Mouse (Mus musculus) forebrain, embryonic 12.5 days (tissue): ENCODE data around the gene Arfgef2. TPM values are rescaled to one million over a fixed set of nuclear protein-coding genes. Genes with fewer than 3 reads are reported as not detected.

Experiments
- ATAC-seq: fragments of 200-750 bp; cut with Nextera tagmentation; 2 replicates; pipeline ENCODE4 v1.8.0; 2017; ENCODE audit warnings: moderate TSS enrichment; ENCODE audit not compliant: low FRiP score
- H3K27ac ChIP-seq: fragments of 300-500 bp; sonication (generic); 2 replicates; pipeline ENCODE4 v1.5.1; 2016; ENCODE audit warnings: mild to moderate bottlenecking
- H3K27me3 ChIP-seq: fragments of 300-500 bp; sonication (generic); 2 replicates; pipeline ENCODE4 v1.6.1; 2016; ENCODE audit warnings: mild to moderate bottlenecking
- H3K36me3 ChIP-seq: fragments of 300-500 bp; sonication (generic); replicated peaks from 2 replicates; pipeline ENCODE4 v1.6.1; 2016; ENCODE audit warnings: mild to moderate bottlenecking
- H3K4me1 ChIP-seq: fragments of 300-500 bp; sonication (generic); 2 replicates; pipeline ENCODE4 v1.6.1; 2016
- H3K4me2 ChIP-seq: fragments of 300-500 bp; sonication (generic); 2 replicates; pipeline ENCODE4 v1.6.1; 2016; ENCODE audit warnings: mild to moderate bottlenecking, moderate library complexity
- H3K4me3 ChIP-seq: fragments of 300-500 bp; sonication (generic); replicated peaks from 2 replicates; pipeline ENCODE4 v1.5.1; 2016; ENCODE audit warnings: mild to moderate bottlenecking
- H3K9ac ChIP-seq: fragments of 300-500 bp; sonication (generic); 2 replicates; pipeline ENCODE4 v1.6.1; 2016; ENCODE audit warnings: mild to moderate bottlenecking
- H3K9me3 ChIP-seq: fragments of 300-500 bp; sonication (generic); 2 replicates; pipeline ENCODE4 v1.6.1; 2016
- WGBS: fragments of 180-500 bp; shearing (Covaris S2); methylation state at CpG from one replicate; pipeline ENCODE4 v1.1.7; 2016; 5-methylcytosine and 5-hydroxymethylcytosine counted together
- polyA plus RNA-seq: library from polyadenylated mRNA; unstranded; fragments of >200 nt; fragmentation: Nextera tagmentation; extraction: Ambion mirVana; gene quantifications from 2 replicates; pipeline ENCODE4 v1.2.1, GENCODE M21; 2016

The Arfgef2 gene
- polyA plus RNA-seq, 1 experiment from 2014 or later: 5.8 TPM

GRCm38 (mm10) chr2:166899746-166900145 is 94.4 kb downstream of the Arfgef2 start:
- no peak for ATAC-seq

DNA sequence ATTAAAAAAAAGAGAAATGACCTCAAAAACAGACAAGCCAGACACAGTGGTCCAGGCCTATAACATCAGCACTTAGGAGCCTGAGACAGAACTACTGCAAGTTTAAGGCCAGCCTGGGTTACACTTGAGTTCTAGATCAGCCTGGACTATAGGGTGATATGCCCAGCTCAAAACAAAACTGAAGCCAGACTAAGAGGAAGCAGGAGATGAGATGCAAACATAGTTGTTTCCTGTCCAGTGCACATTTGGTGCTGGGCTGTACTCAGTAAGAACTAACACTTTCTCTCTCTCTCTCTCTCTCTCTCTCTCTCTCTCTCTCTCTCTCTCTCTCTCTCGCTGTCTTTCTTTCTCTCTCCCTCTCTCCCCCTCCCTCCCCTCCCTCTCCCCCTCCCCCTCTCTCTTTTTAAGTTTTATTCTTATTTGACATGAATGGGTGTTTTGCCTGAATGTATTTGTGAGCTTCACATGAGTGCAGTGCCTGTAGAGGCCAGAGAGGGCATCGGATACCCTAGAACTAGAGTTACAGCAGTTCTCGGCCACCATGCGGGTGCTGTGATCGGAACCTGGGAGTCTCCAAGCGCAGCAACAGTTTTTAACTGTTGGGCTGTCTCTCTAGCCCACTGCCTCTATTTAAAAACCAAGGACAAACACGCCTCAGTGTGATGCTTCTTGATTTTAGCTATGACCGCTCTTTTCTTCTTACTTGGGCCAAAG is 95.6 kb downstream of the Arfgef2 start:
- Histone ChIP-seq H3K4me3 (no peak overlapping the region), H3K4me1 (peaks cover 3% of the 10 kb centered on the region; the same call in 1 of the 2 replicates), H3K36me3 (no peaks in the 10 kb centered on the region), H3K27ac (no peak overlapping the region), H3K4me2 (no peak overlapping the region), H3K27me3 (no peaks in the 10 kb centered on the region), H3K9me3 (no peaks in the 10 kb centered on the region), H3K9ac (no peak overlapping the region)
- ATAC-seq: no peak
- WGBS: 86% methylated on average over 8 of the region's 8 CpGs

More at GRCm38 (mm10) chr2:166899746-166900145, 94.4 kb downstream of the Arfgef2 start:
- H3K4me3 ChIP-seq: no peak overlapping the region
- no peaks in the 10 kb centered on the region for H3K4me1 ChIP-seq
- H3K4me2 ChIP-seq: no peak overlapping the region
- no peak overlapping the region for H3K9ac ChIP-seq
- no peaks in the 10 kb centered on the region for H3K9me3 ChIP-seq
- H3K36me3 ChIP-seq: peaks cover 2% of the 10 kb centered on the region
- WGBS: 75% methylated on average over 3 of the region's 3 CpGs
- H3K27ac ChIP-seq: no peak overlapping the region
- no peaks in the 10 kb centered on the region for H3K27me3 ChIP-seq

DNA sequence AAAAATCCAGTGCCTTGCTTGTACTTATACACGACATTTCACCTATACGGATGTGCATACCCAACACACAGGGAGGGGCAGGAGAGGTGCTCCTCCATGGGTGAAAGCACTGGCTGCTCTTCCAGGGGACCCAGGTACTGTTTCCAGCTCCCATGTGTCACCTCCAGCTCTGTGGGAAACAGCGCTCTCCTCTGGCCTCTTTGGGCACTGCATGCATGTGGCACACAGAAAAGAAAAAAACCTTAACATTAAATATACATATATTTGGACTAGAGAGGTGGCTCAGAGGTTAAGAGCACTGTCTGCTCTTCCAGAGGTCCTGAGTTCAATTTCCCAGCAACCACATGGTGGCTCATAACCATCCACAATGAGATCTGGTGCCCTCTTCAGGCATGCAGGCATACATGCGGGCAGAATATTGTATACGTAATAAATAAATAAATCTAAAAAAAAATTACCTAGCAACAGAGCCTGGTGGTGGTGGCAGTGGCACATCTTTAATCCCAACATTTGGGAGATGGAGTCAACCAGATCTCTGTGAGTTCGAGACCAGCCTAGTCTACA is 98.4 kb downstream of the Arfgef2 start:
- H3K27ac ChIP-seq: no peak overlapping the region
- no peaks in the 10 kb centered on the region for H3K27me3 ChIP-seq
- ATAC-seq: no peak
- no peaks in the 10 kb centered on the region for H3K36me3 ChIP-seq
- H3K9me3 ChIP-seq: no peaks in the 10 kb centered on the region
- no peak overlapping the region for H3K9ac ChIP-seq
- peaks cover 15% of the 10 kb centered on the region for H3K4me1 ChIP-seq
- no peak overlapping the region for H3K4me2 ChIP-seq
- 93% methylated on average over 6 of the region's 6 CpGs for WGBS
- no peak overlapping the region for H3K4me3 ChIP-seq

- H3K4me2 ChIP-seq: peak within 1 kb of the TSS; percentile 96
- H3K27me3 ChIP-seq: no peaks in the 10 kb centered on the region
- ATAC-seq: peak; percentile 97
- peaks cover 15% of the 10 kb centered on the region for H3K4me1 ChIP-seq
- peaks cover 9% of the 10 kb centered on the region for H3K36me3 ChIP-seq
- peak within 1 kb of the TSS; percentile 86 for H3K4me3 ChIP-seq
- WGBS: under 1% methylated on average over 80 of the region's 80 CpGs
- H3K9ac ChIP-seq: peak within 1 kb of the TSS; percentile 84
- H3K9me3 ChIP-seq: no peaks in the 10 kb centered on the region
- peak within 1 kb of the TSS; percentile 99 for H3K27ac ChIP-seq
Measured at GRCm38 (mm10) chr2:166905711-166906522, 100.5 kb downstream of the Arfgef2 start, which contains the start of gene Cse1l. Cse1l (plus strand) TSS chr2:166906040.

DNA sequence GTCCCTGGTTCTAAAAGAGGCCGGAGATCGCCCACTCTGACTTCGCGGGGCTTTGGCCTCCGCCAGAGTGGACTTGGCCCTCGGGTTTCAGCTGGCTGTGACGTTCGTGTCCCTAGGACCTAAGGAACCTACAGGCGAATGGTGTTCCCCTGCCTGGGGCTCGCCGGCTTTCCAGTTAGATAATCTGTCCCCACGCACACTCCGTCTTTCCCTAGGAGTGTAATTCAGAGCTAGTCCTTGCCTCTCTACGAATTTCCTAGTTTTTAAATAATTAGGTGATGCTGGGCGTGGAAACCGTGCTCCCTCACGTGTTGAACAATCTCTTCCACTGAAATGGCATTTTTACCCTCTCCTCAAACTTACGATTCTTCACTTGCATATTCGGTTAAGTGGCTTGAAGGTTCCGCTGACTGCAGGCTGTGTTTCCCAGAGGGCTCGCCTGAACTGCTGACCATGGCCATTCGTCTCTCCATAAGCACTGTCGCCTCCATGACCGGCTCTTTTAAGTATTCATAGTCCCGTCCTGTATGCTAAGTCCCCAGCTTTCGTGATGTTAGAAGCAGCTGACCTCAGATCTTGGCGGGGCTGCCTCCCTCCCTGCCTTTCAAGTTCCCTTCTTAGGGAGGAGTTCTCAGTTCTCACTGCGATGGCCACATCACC is 101.3 kb downstream of the Arfgef2 start:
- peak overlapping the region; percentile 99 for H3K27ac ChIP-seq
- WGBS: 1% methylated on average over 28 of the region's 28 CpGs

DNA sequence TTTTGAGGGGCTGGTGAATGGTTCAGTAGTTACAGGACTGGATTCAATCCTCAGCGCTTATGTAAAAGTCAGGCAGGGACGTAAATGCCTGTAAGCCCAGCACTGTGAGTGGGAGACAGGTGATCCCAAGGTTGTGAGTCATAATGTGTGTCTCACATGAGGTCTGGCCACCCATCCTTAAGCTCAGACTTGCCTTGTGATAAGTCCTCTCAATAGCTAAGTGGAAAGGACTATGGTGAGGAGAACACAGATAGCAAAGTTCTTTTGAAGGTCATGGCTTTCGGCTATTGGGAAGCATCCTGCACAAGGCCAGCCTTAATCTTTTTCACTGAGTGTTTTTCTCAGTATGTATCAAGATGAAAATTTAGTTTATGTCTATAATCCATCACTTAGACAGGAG is 104.3 kb downstream of the Arfgef2 start:
- Histone ChIP-seq H3K9ac (no peak overlapping the region), H3K4me3 (no peak overlapping the region), H3K27me3 (no peaks in the 10 kb centered on the region), H3K36me3 (peaks cover 9% of the 10 kb centered on the region), H3K27ac (no peak overlapping the region), H3K9me3 (no peaks in the 10 kb centered on the region), H3K4me1 (peaks cover 15% of the 10 kb centered on the region), H3K4me2 (no peak overlapping the region)
- WGBS: 97% methylated on average over 3 of the region's 3 CpGs
- no peak for ATAC-seq

More for the DNA sequence above, 101.3 kb downstream of the Arfgef2 start:
- Histone ChIP-seq H3K27me3 (no peaks in the 10 kb centered on the region), H3K9me3 (no peaks in the 10 kb centered on the region), H3K36me3 (peaks cover 9% of the 10 kb centered on the region), H3K4me2 (peak overlapping the region; percentile 96), H3K9ac (peak overlapping the region; percentile 84), H3K4me3 (peak overlapping the region; percentile 86), H3K4me1 (peaks cover 15% of the 10 kb centered on the region)
- ATAC-seq: no peak; the same call in 1 of the 2 replicates

DNA sequence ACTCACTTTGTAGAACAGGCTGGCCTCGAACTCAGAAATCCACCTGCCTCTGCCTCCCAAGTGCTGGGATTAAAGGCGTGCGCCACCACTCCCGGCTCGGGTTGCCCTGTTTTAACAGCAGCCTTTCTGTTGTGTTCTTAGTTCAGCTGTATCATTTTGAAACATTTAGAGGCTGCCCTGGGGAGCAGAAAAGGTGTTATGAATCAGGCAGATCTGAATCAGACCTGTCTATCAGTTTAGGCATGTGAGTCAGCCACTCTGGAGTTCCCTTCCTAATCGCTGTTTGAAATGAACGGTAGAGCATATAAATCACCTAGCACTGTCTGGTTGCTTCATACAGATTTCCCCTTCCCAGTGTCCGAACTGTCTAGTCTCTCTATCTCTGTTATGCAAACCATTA is 105.1 kb downstream of the Arfgef2 start:
- H3K4me2 ChIP-seq: no peak overlapping the region
- no peaks in the 10 kb centered on the region for H3K27me3 ChIP-seq
- no peak overlapping the region for H3K9ac ChIP-seq
- H3K27ac ChIP-seq: no peak overlapping the region
- no peak for ATAC-seq
- H3K4me3 ChIP-seq: no peak overlapping the region
- peaks cover 12% of the 10 kb centered on the region for H3K36me3 ChIP-seq
- H3K9me3 ChIP-seq: no peaks in the 10 kb centered on the region
- WGBS: 91% methylated on average over 8 of the region's 8 CpGs
- peaks cover 12% of the 10 kb centered on the region for H3K4me1 ChIP-seq

- 86% methylated on average over 2 of the region's 2 CpGs for WGBS
- Histone ChIP-seq H3K27ac (no peak overlapping the region), H3K4me2 (no peak overlapping the region), H3K27me3 (no peaks in the 10 kb centered on the region), H3K9me3 (no peaks in the 10 kb centered on the region), H3K36me3 (peaks cover 80% of the 10 kb centered on the region), H3K9ac (no peak overlapping the region), H3K4me3 (no peak overlapping the region), H3K4me1 (no peaks in the 10 kb centered on the region)
- no peak for ATAC-seq
Measured at GRCm38 (mm10) chr2:166923971-166924370, 118.6 kb downstream of the Arfgef2 start.

DNA sequence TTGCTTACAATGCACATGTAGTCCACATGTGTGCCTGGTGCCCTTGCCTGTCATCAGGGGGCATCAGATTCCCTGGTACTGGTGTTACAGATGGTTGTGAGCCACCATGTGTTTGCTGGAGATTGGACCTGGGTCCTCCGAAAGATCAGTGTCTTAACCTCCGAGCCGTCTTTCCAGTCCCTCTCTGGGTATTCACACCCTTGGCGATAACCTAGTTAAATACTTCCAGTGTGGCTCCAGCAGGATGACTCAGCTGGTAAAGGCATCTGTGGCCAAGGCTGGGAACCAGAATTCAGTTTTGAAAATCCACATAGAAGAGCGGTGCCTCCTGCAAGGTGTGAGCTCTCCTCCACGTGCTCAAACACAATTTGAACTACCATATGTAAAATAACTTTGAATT is 128.6 kb downstream of the Arfgef2 start:
- no peak overlapping the region for H3K4me3 ChIP-seq
- ATAC-seq: no peak
- H3K9ac ChIP-seq: no peak overlapping the region
- no peak overlapping the region for H3K4me2 ChIP-seq
- no peak overlapping the region for H3K27ac ChIP-seq
- H3K4me1 ChIP-seq: no peaks in the 10 kb centered on the region
- H3K27me3 ChIP-seq: no peaks in the 10 kb centered on the region
- H3K9me3 ChIP-seq: no peaks in the 10 kb centered on the region
- H3K36me3 ChIP-seq: peaks cover 89% of the 10 kb centered on the region
- WGBS: 94% methylated on average over 6 of the region's 6 CpGs

- Histone ChIP-seq H3K9me3 (no peaks in the 10 kb centered on the region), H3K4me1 (no peaks in the 10 kb centered on the region), H3K4me2 (no peak overlapping the region), H3K27ac (no peak overlapping the region), H3K27me3 (no peaks in the 10 kb centered on the region), H3K36me3 (peaks cover 89% of the 10 kb centered on the region), H3K9ac (no peak overlapping the region), H3K4me3 (no peak overlapping the region)
- WGBS: 66% methylated on average over 5 of the region's 5 CpGs
- no peak for ATAC-seq
Measured at GRCm38 (mm10) chr2:166934416-166934815, 129.0 kb downstream of the Arfgef2 start.

- Histone ChIP-seq H3K4me1 (no peaks in the 10 kb centered on the region), H3K9ac (no peak overlapping the region), H3K27me3 (no peaks in the 10 kb centered on the region), H3K36me3 (peaks cover 87% of the 10 kb centered on the region), H3K4me3 (no peak overlapping the region), H3K4me2 (no peak overlapping the region), H3K27ac (no peak overlapping the region), H3K9me3 (no peaks in the 10 kb centered on the region)
- ATAC-seq: no peak
- 89% methylated on average over 7 of the region's 7 CpGs for WGBS
Measured at GRCm38 (mm10) chr2:166935582-166935981, 130.2 kb downstream of the Arfgef2 start.

DNA sequence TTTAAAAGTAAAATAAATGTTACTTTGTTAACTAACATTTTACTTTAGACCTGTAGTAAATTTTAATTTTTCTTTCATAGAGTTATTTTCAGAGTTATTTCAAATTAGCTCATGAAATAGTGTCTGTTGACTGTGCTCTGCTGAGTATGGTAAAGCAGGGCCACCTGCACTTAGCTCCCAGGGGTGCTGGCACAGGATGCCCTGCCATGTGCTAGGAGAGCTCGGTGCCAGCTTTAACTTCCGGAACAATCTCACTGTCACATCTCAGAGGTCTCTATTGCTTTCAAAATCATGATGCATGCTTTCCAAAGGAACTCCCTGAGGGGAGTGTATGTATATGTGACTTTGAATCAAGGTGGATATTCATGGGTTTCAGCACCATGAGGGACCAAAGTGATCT is 130.8 kb downstream of the Arfgef2 start:
- Histone ChIP-seq H3K4me3 (no peak overlapping the region), H3K27ac (no peak overlapping the region), H3K4me1 (no peaks in the 10 kb centered on the region), H3K4me2 (no peak overlapping the region), H3K27me3 (no peaks in the 10 kb centered on the region), H3K9me3 (no peaks in the 10 kb centered on the region), H3K36me3 (peaks cover 88% of the 10 kb centered on the region), H3K9ac (no peak overlapping the region)
- 97% methylated on average over 2 of the region's 2 CpGs for WGBS
- ATAC-seq: no peak
